Mouse (Mus musculus) right cerebral cortex, postnatal 25 days (tissue): Measurements from ENCODE around the gene Ttc9c.

Source experiments
- DNase-seq: peaks from one replicate; pipeline ENCODE4 v3.0.0; 2022

Gene Ttc9c

DNA sequence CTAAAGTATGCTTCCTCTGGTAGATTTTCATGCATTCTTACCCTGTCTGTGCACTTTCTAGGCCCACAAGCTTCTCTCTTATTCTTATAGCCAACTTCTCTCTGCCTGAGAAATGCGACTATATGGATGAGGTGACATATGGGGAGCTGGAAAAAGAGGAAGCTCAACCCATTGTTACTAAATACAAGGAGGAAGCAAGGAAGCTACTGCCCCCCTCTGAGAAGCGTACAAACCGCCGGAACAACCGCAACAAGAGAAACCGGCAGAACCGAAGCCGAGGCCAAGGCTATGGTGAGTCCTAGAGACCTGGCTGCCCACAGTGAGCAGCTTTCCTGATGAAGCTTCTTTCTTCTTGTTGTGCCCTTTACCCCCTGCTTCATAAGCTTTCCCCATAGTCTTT lies 10.5 kb upstream of the Ttc9c start, which contains the start of gene AC129217.1:
TSS of gene AC129217.1 (plus strand) at position 114 of the 400 bp plus-strand sequence.
- DNase-seq = no peak

DNA sequence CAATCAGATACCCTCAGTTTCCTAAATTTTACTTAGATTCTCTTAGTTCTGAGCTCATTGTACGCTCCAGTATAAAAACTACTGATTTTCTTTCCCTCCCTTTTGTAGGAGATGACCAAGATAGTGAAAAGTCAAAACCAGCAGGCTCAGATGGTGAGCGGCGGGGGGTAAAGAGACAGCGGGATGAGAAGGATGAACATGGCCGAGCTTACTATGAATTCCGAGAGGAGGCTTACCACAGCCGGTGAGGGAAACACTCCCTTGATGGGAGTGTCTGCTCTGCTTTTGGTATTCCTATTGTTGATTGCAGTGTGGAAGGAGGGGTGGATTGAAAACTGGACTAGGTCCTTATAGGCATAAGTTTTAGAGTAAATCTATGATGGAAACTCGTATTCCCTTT lies 3.6 kb upstream of the Ttc9c start:
- DNase-seq = no peak

DNA sequence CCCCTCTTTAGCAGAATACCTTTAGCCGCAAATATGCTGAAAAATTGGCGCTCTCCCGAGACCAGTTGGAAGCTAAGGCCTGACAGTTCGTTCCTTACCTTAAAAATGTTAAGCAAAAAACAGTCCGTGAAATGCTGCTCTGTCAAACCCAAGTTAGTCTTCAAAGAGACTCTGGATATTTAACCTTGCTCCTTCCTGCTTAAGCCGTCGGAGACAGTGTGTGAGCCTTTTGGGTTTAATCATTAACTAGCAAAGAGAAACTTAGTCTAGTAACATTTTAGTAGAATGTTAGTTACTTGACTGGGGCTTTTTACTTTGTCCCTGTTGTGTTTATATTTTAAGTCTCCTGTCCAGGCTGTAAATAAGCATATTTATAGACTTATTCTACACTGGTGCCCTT lies 2.0 kb upstream of the Ttc9c start:
- no peak for DNase-seq

DNA sequence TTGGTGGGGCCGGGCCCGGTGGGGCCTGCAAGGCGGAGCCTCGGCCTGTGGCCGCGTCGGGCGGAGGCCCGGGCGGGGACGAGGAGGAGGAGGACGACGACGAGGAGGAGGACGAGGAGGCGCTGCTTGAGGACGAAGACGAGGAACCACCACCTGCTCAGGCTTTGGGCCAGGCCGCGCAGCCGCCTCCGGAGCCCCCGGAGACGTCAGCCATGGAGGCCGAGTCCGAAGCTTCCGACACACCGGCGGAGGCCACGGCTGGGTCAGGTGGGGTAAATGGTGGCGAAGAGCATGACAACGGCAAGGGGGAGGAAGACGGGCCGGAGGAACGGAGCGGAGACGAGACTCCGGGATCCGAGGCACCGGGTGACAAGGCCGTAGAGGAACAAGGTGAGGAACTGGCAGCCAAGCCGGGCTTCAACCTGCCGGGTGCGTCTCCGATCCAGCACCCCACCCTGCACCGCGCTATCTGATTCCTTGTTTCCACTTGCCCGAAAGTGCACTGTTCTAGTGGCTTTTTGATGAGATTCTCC lies 1.4 kb upstream of the Ttc9c start:
- no peak for DNase-seq

DNA sequence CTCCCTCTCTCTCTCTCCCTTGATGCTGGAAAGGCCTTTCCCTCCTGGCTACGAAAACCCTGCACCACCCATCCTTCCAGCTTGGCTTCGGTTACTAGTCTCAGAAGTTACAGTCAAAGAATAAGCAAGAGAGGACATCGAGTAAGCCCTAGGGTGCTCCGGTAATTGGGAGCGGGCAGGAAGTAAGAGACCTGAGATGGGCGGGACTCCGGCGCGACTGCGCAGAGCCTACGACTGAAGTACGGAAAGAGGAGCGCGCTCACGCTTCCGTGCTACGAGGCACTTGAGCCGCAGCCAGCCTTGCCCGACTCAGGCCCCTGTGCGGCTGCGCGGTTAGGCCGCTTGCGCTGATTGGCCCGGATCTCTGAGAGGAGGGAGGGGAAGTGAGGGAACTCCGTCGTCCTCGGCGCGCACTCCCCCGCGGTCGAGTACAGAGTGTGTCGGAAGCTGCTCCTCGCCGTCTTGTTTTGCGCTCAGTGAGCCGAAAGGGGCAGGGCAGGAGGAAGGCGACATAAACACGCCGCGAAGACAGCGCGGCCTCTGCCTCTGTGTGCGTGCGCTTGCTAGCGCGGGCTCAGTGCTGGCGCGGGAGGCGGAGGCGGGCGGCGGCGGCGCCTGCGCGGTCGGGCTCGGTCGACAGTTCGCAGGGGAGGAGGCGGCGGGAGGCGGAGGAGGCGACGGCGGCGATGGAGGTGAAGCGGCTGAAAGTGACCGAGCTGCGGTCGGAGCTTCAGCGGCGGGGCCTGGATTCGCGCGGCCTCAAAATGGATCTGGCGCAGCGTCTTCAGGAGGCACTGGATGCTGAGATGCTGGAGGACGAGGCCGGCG lies 677 bp upstream of the Ttc9c start, which contains the start of gene Hnrnpul2:
TSS of gene Hnrnpul2 (plus strand) at position 415 of the 828 bp plus-strand sequence.
- DNase-seq = peak; percentile 99

DNA sequence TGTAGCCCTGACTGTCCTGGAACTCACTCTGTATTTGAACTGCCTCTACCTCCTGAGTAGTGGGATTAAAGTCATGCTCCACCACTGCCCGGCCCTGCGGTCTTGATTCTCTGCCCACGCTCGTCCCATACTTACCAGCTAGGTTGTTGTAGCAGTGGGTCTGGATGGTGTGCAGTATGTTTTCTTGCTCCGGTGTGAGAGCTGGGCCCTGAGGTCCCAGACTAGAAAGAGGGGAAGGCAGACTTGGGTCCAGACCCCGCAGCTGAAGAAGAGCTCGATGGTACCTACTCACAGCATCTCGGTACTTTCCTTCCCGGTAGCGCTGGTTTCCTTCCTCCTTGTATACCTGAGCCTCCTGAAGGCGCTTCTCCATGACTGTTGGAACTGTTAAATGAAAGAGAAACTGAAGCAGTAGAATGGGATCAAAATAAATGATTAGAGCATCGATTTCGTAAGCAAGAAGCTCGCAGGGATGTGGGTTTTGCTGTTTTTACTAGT lies 783 bp downstream of the Ttc9c start:
- DNase-seq = no peak

DNA sequence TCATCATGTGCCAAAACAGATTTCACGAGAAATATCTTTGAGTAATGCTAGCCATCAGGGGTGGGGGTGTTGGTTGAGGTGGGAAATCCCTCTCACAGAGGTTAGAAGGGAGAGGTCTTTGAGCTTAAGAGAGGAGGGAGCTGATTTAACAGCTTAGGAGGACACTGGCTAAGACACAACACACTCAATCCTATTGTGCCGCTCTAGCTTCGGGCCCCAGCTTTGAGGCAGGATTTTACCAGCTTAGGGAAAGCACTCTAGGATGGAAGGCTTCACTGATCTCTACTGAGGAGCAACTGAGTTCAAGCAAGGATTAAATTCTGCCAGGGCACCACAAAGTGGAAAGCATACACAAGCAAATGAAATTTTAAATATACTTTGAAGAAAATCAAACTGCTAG lies 2.1 kb downstream of the Ttc9c start:
- no peak for DNase-seq

DNA sequence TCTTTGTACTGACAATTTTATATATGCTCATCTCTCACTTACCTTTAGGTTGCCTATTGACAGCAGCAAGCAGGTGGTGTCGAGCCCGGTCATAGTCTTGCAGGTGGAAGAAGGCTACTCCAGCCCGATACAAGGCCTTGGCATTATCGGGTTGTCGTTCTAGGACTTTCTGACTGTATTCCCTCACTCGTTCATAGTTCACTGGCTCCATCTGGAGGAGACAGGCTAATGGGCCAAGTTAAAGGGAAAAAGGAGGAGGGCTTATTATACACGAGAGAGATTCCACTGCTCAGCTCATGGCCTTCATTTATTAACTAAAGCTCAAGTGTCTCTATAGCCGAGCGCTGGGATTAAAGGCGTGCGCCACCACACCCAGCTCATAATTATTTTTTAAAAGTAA lies 3.3 kb downstream of the Ttc9c start:
- DNase-seq = no peak

DNA sequence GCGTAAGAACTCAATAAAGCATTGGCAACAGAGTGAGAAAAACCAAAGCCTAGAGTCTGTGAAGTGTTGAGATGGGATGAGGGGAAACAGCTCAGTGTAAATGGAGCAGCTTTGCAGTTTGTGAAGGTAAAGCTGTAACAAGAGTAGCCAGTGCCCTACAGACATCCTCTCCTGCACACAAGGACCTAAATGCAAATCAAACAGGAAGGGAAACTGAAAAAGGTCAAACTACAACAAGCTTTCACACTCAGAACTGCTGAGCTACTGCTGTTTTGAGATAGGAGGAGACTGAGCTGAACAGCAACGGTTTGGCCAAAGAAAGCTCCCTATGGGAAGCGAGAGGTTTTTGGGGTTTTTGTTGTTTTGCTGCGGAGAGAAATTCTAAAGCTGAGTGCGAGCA lies 12.3 kb downstream of the Ttc9c start:
- no peak for DNase-seq

DNA sequence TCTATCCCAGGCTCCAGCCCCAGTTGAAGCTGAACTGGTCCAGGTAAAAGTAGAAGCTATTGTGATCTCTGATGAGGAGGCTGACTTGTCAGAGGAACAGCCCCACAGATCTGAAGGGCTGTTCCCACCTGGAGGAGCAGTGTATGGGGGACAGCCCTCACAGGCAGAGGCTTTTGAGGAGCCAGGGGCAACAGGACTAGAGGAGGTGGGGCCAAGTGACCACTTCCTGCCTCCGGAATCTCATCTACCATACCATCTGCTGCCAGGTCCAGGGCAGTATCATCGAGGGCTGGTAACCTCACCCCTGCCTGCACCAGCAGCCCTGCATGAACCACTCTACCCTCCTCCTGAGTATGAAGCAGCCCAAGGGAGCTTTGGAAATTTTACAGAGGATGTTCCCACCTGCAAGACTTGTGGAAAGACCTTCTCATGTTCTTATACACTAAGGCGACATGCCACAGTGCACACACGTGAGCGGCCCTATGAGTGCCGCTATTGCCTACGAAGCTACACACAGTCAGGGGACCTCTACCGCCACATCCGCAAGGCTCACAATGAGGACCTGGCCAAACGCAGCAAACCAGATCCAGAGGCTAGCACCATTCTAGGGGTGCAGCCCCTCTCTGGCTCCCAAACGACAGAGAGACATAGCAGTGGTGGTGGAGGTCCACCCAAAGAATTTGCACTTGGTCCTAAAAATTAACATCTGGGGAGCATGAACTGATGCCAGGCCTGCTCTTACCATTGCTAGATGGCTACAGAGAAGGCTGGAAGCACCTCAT lies 15.1 kb downstream of the Ttc9c start:
- no peak for DNase-seq

DNA sequence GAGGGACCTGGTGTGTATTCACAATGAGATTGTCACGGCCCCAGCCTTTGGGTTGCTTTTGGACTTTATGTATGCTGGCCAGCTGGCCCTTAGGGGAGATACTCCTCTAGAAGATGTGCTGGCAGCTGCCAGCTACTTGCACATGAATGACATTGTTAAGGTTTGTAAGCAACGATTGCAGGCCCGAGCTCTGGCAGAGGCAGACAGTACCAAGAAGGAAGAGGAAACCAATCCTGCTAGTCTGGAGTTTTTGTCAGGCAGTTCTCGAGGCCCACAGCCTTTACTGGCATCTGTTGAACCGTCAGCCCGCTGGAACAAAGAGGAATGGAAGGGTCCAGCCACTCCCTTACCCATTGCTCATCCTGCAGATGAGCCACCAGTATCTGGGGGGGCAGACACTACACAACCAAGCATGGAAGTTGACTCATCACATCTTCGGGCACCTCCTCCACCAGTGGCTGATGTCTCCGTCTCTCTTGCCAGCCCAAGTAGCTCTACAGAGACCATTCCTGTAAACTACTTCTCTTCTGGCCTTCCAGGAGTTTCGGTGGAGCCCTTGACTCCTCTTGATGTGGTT lies 15.8 kb downstream of the Ttc9c start:
- no peak for DNase-seq

DNA sequence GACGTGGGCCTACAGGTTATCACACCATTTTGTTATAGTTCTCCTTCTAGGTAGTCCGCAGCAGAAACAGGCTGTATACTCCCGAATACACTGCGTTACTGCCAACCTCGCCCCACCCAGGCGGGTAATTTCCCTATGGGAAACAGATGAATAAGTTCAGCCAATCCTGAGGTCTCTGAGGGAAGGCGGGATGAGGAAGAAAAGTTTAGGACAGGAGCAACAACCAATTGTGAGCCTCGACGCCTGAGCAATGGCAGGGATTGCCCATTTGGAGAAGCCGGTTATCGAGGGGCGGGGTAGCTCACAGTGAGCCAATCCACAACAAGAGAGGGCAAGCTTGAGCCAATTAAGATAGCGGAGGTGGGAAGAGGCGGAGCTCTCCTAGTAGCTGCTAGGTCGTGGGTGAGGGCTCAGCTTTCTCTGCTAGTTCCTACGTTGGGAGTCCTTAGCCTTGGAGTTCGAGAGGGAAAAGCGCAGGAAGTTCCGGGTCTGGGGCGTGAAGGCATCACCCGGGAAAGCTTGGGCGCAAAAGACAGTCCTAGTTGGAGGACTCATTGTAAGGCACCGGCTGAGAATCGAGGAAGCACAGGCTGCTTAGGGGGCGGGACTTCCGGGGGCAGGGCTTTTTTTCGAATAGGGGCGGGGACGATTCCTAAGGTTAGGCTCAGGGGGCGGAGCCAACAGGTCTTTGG lies 16.9 kb downstream of the Ttc9c start, which contains the start of gene Zbtb3:
TSS of gene Zbtb3 (plus strand) at position 426 of the 692 bp plus-strand sequence.
- DNase-seq = peak; percentile 95

DNA sequence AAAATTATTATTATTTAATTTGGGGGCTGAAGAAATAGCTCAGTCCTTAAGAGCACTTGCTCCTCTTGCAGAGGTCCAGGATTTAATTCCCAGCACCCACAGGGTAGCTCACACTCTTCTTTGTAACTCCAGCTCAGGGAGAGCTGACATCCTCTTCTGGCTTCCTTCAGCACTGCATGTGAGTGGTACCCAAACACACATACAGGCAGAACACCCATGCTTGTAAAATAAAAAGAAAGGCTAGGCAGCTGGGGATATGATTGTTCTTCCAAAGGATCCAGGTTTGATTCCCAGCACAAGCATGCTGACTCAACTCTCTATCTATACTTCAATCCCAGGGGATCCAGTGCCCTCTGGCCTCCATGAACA lies 20.2 kb downstream of the Ttc9c start:
- DNase-seq = no peak

DNA sequence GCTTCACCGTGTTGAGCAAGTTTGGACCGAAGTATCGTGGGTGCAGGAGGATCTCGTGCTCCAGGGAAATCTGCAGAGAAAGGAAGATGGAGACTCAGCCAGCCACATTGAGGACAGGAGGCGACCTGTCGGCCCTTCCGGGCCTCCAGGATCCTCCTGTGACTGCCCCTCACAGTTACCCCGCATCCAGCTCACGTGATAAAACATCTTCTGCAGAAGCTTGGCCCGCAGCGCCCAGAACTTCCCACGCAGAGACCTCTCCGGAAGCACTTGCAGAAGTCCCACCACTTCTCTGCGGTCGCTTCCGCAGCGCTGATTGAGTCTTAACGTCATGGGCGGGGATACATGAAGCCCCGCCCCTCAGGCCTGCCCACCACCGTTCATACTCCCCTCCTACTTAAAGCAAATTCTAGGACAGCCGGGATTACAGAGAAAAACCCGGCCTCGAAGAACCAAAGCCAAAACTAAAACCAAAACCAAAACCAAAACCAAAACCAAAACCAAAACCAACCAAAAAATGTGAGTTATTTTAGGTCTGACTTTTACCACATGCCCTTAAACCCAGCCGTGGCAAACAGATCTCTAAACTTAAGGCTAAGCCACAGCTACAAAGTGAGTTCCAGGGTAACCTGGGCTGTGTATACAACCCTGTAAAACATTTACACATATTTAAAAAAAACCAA lies 20.7 kb downstream of the Ttc9c start, which contains the start of gene Polr2g:
TSS of gene Polr2g (minus strand) at position 314 of the 683 bp plus-strand sequence.
- peak; percentile 86 for DNase-seq

DNA sequence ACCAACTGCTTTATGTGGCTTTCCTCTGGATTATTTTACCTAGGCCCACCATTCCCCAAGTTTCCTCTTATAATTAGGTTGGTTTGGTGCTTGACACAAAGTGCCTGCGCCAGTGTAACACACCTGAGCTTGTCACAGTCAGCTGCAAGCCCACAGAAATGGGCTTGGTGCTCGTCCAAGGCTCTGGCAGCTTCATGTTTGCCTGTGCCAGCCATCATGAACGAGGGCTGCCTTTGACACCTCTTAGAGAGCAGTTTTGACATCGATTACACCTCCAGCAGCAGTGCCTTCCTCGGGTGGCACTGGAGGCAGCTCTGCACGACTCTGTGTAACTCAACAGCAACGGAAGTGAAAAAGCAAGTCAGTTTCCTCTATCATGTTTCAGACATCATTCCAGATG lies 29.0 kb downstream of the Ttc9c start:
- no peak for DNase-seq

DNA sequence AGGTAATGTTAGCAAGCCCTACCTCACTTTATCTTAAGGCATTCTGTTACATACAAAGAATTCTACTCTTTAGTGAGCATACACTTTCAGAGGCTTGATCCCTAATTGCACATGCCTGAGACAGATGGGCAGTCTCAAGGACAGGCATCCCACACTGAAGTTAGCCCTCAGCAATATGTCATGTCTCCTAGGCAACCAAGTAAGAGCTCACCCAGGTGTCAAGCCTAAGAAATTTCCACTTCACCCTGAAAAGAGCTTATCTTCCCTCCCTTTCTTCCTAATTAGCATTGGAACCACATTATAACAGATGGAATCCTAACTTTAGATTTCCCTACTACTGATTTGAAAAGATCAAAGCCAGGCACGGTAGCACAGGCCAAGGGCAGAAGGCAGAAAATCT lies 30.0 kb downstream of the Ttc9c start:
- DNase-seq = no peak

DNA sequence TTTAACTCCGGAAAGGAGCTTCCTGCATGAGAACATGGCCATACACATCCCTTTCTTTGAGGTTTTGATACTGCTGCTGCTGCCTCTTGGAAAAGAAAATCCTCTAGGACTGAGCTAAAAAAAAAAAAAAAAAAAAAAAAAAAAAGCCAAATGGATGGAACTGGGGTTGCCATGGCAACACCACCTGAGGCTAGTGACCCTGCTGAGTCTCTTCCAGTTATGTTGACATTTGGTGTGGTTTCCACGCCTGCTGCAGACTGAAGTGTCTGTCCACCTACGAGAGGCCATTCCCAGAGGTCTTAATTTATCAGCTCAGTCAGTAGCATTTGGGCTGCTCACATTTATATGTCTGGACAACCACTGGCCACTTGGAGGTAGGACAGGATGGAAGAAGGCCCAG lies 30.6 kb downstream of the Ttc9c start:
- DNase-seq = no peak

DNA sequence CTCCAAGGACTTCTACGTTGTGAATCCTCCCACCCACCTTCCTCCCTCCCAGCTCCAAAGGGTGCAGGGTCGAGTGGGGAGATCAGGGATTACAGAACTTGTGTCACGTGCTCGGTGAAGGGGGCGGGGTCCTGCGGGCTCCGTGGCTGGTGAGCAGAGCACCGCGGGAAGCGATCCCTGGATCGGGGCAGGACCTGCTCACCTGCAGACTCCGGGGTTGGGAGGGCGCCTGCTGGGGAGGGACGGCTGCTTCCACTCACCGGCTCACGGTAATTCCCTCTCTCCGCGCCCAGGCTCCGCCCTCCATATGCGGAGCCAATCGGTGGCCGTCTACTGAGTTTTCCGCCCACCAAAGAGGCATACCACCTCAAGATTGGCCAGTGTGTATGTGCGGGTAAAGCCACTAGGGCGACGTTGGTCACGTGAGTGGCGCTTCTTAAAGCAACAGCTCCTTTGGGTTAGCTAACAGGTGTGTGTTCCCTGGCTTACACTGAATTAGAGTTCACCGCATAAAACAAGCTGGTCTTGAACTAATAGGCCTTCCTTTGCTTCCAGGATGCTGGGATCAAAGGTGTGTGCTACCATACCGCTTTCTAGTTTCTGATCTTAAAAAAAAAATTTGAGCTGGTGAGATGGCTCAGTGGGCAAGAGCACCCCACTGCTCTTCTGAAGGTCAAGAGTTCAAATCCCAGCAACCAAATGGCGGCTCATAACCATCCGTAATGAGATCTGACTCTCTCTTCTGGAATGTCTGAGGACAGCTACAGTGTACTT lies 32.9 kb downstream of the Ttc9c start, which contains the start of gene Taf6l:
TSS of gene Taf6l (minus strand) at position 410 of the 774 bp plus-strand sequence.
- DNase-seq = peak; percentile 89

DNA sequence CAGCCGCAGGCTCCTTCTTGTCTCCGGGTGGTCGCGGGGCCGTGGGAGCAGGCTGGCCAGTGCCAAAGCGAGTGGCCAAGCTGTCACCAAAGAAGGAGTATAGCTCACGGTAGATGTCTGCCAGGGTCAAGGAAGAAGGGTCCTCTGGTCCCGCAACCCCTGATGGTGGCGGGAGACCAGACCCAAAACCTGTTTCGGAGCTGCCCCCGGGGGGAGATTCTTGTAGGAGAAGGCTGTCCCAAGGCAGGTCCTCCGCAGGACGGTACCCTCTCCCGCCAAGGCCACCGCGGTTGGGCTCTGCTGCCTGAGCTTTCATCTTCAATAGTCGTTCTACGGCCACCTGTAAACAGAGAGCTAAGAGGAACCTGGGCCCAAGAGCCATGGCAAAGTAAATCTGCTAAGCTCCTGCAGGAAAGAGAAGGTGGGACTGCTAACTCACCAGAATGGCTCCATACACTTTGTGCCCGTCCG lies 44.1 kb downstream of the Ttc9c start:
- no peak for DNase-seq

DNA sequence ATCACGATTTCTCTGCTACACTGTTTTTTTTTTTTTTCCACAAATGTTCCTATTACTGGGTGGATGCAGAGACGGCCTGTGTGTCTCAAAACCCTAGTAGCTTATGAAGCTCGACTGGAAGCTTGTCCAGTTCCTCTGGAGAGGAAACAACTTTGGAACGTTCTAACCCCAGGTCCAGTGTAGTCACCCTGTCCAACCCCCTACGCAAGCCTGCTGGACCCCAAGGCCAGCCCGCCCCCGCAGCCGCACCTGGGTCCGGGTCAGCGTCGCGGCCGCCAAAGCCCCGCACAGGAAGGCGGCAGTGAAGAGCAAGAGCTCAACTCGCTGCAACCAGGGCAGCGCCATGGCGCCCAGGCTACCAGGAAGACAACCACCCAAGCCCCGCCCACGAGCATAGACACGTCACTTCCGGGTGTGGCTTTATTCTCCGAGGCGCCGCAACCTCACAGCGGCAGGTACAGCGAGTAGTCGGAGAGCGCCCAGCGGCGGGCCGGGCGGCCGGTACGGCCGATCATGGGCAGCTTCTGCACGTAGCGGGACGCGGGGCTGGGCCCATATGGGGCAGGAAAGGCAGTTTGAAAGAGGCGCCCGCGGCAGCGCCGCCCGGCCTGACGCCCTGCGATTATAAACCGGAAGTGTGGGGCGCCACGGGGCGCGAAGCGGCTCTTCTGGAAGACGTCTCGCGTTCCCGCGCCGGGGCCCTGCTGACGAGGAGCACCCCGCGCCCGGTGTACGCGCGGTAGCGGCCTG lies 44.9 kb downstream of the Ttc9c start, which contains the start of gene Tmem179b:
TSS of gene Tmem179b (minus strand) at position 382 of the 750 bp plus-strand sequence.
- peak; percentile 97 for DNase-seq
